Mouse (Mus musculus) c-Kit-negative CD71-positive TER-119-positive erythroid progenitor cells, embryonic 14.5 days (primary cell): ENCODE data around the gene Taok2.
A peak's percentile ranks its signal among the peaks of the same experiment; 100 is the strongest.

Experiments used
- DNase-seq: peaks from one replicate; pipeline ENCODE4 v3.0.0-alpha.2; 2013; ENCODE audit warnings: low read depth, low spot score

The Taok2 gene

GRCm38 (mm10) chr7:126870520-126870891 is 14.0 kb downstream of the Taok2 start:
- no peak for DNase-seq

- no peak for DNase-seq
These were observed 14.6 kb downstream of the Taok2 start for GRCm38 (mm10) chr7:126869780-126870519.

- DNase-seq, result no peak
These were observed 16.5 kb downstream of the Taok2 start for GRCm38 (mm10) chr7:126868003-126868402.

GRCm38 (mm10) chr7:126867534-126867933 is 17.0 kb downstream of the Taok2 start:
- DNase-seq, result no peak

GRCm38 (mm10) chr7:126863791-126864190 is 20.7 kb downstream of the Taok2 start:
- DNase-seq, result no peak

GRCm38 (mm10) chr7:126862147-126862784 is 22.2 kb downstream of the Taok2 start, which contains the start of gene Ino80e:
Gene Ino80e, minus strand, starts transcription at chr7:126862377.
- DNase-seq, result peak; percentile 93

- DNase-seq, result peak; percentile 90
These were observed 22.9 kb downstream of the Taok2 start, which contains the start of gene Hirip3 for GRCm38 (mm10) chr7:126861429-126862130. Gene Hirip3, plus strand, starts transcription at chr7:126861972.

- DNase-seq, result no peak
These were observed 23.5 kb downstream of the Taok2 start for GRCm38 (mm10) chr7:126860987-126861386.

GRCm38 (mm10) chr7:126856741-126857420 is 27.6 kb downstream of the Taok2 start:
- DNase-seq, result no peak

- DNase-seq, result no peak
These were observed 28.9 kb downstream of the Taok2 start for GRCm38 (mm10) chr7:126855641-126856040.

GRCm38 (mm10) chr7:126853454-126853853 is 31.0 kb downstream of the Taok2 start:
- DNase-seq, result no peak

- no peak for DNase-seq
These were observed 33.3 kb downstream of the Taok2 start for GRCm38 (mm10) chr7:126851192-126851591.

GRCm38 (mm10) chr7:126850161-126850560 is 34.3 kb downstream of the Taok2 start:
- no peak for DNase-seq

- DNase-seq, result no peak
These were observed 35.7 kb downstream of the Taok2 start for GRCm38 (mm10) chr7:126848794-126849193.

GRCm38 (mm10) chr7:126847421-126848398 is 36.8 kb downstream of the Taok2 start:
- DNase-seq, result no peak

- no peak for DNase-seq
These were observed 37.4 kb downstream of the Taok2 start, which contains the start of gene Doc2a for GRCm38 (mm10) chr7:126847116-126847420. Gene Doc2a, plus strand, starts transcription at chr7:126847416.

- no peak for DNase-seq
These were observed 39.0 kb downstream of the Taok2 start for GRCm38 (mm10) chr7:126845516-126845915.

- DNase-seq, result no peak
These were observed 41.2 kb downstream of the Taok2 start for GRCm38 (mm10) chr7:126843276-126843675.

GRCm38 (mm10) chr7:126833294-126833693 is 51.2 kb downstream of the Taok2 start:
- DNase-seq, result no peak

GRCm38 (mm10) chr7:126832036-126832598 is 52.4 kb downstream of the Taok2 start:
- peak; percentile 29 for DNase-seq
